Mouse (Mus musculus) spleen, postnatal 36 days (tissue): Measurements from ENCODE around the gene Clps.

Experiments
- DNase-seq, 2 experiments: peaks; one replicate each; pipeline ENCODE4 v3.0.0; 2022; ENCODE audit warnings: low spot score in 2 of 2, mixed read lengths in 1 of 2

The Clps gene

DNA sequence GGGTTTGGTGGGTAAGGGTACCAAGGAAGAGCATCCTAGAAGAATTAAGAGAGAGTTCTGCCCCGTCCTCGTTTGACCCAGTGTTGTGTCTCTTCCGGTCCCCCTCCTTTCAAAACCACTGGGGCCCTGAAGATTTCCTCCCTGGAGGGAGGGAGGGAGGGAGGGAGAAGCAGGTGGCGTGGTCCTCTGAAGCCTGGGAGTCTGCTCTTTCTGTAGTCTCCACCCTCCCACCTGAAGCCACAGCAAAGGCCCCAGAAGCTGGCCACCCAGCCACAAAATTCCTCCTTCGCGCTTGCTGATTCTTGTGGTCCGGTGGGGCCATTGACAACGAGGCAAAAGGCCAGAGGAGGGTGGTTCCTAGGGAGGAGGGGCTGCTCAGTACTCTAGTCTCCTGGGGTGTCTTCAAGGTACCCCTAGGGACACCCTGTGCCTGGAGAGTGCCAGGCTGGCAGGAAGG lies 41.9 kb downstream of the Clps start:
- peak; percentile 51 to 69 for DNase-seq

GRCm38 (mm10) chr17:28517956-28518614 lies 42.5 kb downstream of the Clps start:
- DNase-seq: peak; percentile 73 to 89

DNA sequence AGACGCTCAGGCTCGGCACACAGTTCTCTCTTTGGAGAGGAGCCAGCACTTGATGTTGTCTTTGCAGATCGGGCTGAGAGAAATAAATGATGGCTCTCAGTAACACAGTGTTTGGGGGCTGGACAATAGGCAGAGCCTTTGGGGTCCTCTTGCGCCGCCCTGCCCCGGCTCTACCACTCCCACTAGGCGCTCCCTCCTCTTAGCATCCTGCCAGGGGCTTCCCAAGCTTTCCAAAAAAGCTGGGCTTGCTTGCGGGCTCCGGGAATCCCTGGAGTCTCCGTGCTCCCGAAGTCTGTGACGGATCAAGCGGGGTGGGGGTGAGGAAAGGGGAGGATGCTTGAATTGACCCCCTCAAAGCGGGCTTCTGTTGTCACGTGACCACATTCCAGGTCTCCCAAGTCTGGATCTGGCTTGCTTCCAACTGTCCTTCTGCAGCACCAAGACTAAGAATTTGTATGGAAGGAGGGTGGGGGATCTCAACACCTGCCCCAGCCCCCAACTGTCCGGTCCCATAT lies 43.1 kb downstream of the Clps start, which contains the start of gene Fkbp5:
Fkbp5 (minus strand) TSS at position 87 of the 515 bp plus-strand sequence.
- DNase-seq: peak; percentile 50

GRCm38 (mm10) chr17:28516881-28517280 lies 43.7 kb downstream of the Clps start:
- DNase-seq: no peak

- DNase-seq: peak; percentile 43 to 63
Observed at GRCm38 (mm10) chr17:28515431-28516341, 44.9 kb downstream of the Clps start.

GRCm38 (mm10) chr17:28514555-28514954 lies 46.0 kb downstream of the Clps start:
- DNase-seq: no peak

DNA sequence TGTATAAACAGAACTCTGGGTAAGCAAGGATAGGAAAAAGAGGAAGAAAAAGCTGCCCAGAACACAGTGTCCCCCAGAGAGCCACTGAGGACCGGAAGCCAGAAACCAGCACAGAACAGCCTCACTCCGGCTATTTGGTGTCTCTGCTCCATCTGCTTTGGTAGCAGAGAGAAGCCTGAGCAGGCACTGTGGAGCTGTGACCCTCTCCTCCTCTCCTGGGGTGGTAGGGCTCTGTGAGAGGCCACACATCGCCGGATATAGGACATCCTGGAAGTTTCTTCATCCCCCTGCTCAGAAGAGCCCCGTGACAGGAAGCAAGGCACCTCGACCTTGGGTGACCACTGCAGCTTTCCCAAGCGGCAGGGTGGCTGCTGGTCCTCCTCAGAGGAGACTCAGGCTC lies 46.7 kb downstream of the Clps start:
- DNase-seq: peak; percentile 45 to 74

DNA sequence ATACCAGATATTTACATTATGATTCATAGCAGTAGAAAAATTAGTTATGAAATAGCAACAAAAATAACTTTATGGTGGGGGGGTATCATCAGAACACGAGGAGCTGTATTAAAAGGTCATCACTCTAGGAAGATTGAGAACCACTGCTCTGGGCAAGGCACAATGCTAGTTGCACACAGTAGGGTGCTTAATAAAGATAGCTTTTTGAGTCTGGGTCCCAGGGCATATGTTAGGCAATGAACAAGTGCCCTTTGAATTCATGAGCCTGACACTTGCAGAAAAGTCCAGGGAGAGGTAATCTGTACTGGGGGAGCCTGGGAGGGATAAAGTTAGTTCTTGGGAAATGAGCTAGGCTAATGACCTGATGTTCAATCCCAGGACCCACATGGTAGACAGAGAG lies 47.2 kb downstream of the Clps start:
- DNase-seq: no peak

GRCm38 (mm10) chr17:28512696-28513095 lies 47.9 kb downstream of the Clps start:
- DNase-seq: no peak

DNA sequence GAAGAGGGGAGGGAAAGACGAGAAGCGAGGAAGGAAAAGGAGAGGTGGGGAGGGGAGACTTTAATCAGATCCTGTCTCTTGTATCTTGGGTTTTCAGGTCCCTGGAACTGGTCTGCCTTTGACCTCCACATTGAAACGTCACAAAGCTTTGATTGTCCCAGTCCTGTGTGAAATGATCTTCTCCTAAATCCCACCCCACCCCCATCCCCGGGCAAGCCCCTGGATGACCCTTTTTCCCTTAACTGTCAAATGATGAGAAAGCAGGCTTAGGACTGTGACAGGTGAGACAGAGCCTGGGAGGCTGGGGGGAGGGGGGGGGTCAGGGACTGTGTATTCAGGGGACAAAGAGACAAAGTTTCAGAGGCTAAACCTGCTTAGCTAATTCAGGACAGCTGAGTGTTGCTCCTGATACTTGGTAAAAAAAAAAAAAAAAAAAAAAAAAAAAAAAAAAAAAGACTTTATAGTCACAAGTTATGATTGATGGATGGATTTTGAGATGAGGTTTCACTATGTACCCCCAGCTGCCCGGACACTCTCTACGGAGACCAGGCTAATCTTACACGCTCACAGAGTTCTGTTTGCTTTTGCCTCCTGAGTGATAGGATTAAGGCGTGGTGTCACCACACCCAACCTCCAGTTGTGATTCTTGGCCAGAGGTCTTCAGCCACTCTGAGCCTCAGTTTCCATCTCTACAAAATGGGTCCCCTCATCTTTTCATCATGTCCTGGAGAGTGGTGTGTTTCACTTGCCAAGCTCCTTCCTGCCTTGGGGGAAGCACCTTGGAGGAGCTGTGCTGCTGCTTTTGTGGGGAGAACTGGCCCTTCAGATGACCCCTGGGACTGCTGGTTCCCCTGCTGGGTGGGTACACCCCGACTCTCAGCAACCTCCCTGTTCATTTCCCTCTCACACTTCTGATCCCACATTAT lies 48.7 kb downstream of the Clps start:
- no peak for DNase-seq

DNA sequence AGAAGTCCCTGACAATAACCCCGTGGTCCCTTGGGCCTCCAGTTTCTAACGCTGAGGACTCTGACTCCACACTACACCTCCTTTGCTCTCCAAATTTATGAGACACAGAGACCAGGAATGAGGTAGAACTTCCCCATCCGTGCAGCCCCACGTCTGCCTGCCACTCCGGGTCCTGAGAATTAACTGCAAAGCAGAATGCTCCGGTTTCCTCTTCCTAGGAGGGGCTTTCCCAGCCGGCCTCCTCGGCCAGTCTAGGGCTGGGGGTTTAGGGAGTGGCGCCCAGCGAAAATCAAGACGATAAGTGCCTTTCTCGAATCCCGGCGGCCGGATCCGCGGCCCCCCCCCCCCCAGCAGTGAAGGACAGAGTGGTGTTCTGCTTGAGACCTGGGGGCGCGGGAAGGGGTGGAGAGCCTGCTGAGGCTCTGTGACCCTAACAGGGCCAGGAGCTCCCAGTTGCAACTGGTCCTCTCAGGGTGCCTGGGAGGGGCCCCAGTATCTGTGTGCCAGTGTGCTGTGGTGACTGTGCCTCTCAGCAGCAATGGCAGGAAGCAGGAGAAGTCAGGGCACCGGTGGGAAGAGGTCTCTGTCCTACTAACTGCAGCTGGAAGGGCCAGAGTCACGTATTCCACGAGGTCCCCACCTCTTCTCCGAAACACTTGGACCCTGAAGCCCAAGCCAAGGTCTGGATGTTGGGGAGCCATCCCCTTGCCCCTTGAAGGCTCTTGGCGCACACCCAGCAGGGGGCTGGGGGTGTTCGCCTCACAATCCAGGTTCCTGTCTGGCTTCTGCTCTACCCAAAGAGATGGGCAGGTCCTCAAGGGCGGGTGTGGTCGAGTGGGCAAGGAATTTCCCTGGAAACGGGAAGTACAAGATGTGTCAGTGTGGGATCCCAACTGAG lies 49.9 kb downstream of the Clps start:
- no peak for DNase-seq
